Mouse (Mus musculus) testis, adult 2 months (tissue): ENCODE results near the gene Zfp512b.

Source experiments
- CTCF ChIP-seq: fragments of 200-500 bp; IDR thresholded peaks from 2 replicates; pipeline ENCODE4 v1.5.1; 2012; ENCODE audit warnings: low read depth, mild to moderate bottlenecking, inconsistent platforms, low read length, moderate library complexity; ENCODE audit not compliant: control insufficient read depth, insufficient read depth, insufficient replicate concordance
- POLR2A ChIP-seq: fragments of 200-500 bp; IDR thresholded peaks from 2 replicates; pipeline ENCODE4 v1.6.1; 2012; ENCODE audit warnings: low read depth, mild to moderate bottlenecking, inconsistent platforms, low read length, moderate library complexity; ENCODE audit not compliant: control insufficient read depth

- TF ChIP-seq CTCF (no peak), POLR2A (no peak)
Measured at GRCm38 (mm10) chr2:181572921-181573920, 19.4 kb downstream of the Zfp512b start.
